Mouse (Mus musculus) midbrain, embryonic 13.5 days (tissue): ENCODE results near the gene Pygb. TPM values are rescaled to one million over a fixed set of nuclear protein-coding genes. Genes with fewer than 3 reads are reported as not detected.

ENCODE experiments used
- ATAC-seq: fragments of 200-750 bp; cut with Nextera tagmentation; 2 replicates; pipeline ENCODE4 v1.8.0; 2017; ENCODE audit warnings: mild to moderate bottlenecking, moderate TSS enrichment, moderate library complexity
- H3K27ac ChIP-seq: fragments of 300-500 bp; sonication (generic); 2 replicates; pipeline ENCODE4 v1.5.1; 2015; ENCODE audit warnings: inconsistent platforms, mild to moderate bottlenecking, moderate library complexity
- H3K27me3 ChIP-seq: fragments of 300-500 bp; sonication (generic); 2 replicates; pipeline ENCODE4 v1.6.1; 2015; ENCODE audit warnings: mild to moderate bottlenecking, inconsistent platforms
- H3K36me3 ChIP-seq: fragments of 300-500 bp; sonication (generic); 2 replicates; pipeline ENCODE4 v1.6.1; 2015; ENCODE audit warnings: mild to moderate bottlenecking, inconsistent platforms
- H3K4me1 ChIP-seq: fragments of 300-500 bp; sonication (generic); replicated peaks from 2 replicates; pipeline ENCODE4 v1.6.1; 2015; ENCODE audit warnings: inconsistent platforms
- H3K4me2 ChIP-seq: fragments of 300-500 bp; sonication (generic); replicated peaks from 2 replicates; pipeline ENCODE4 v1.6.1; 2015; ENCODE audit warnings: moderate library complexity, mild to moderate bottlenecking, inconsistent platforms
- H3K4me3 ChIP-seq: fragments of 300-500 bp; sonication (generic); replicated peaks from 2 replicates; pipeline ENCODE4 v1.5.1; 2015; ENCODE audit warnings: mild to moderate bottlenecking, inconsistent platforms
- H3K9ac ChIP-seq: fragments of 300-500 bp; sonication (generic); replicated peaks from 2 replicates; pipeline ENCODE4 v1.6.1; 2015; ENCODE audit warnings: mild to moderate bottlenecking, inconsistent platforms
- H3K9me3 ChIP-seq: fragments of 300-500 bp; sonication (generic); 2 replicates; pipeline ENCODE4 v1.6.1; 2016; ENCODE audit warnings: mild to moderate bottlenecking, inconsistent platforms
- WGBS: fragments of 180-500 bp; shearing (Covaris S2); methylation state at CpG from one replicate; pipeline ENCODE4 v1.1.7; 2015; 5-methylcytosine and 5-hydroxymethylcytosine counted together
- polyA plus RNA-seq: library from polyadenylated mRNA; unstranded; fragments of >200 nt; fragmentation: Nextera tagmentation; extraction: Ambion mirVana; gene quantifications from 2 replicates; pipeline ENCODE4 v1.2.1, GENCODE M21; 2015

Gene Pygb
- polyA plus RNA-seq, 1 experiment from 2014 or later: 72.5 TPM

GRCm38 (mm10) chr2:150800616-150801015, 14.1 kb downstream of the Pygb start:
- ATAC-seq: no peak
- Histone ChIP-seq H3K4me2 (no peak overlapping the region), H3K9ac (no peak overlapping the region), H3K4me1 (no peaks in the 10 kb centered on the region), H3K9me3 (no peaks in the 10 kb centered on the region), H3K4me3 (no peak overlapping the region), H3K36me3 (peaks cover 49% of the 10 kb centered on the region), H3K27me3 (no peaks in the 10 kb centered on the region), H3K27ac (no peak overlapping the region)
- WGBS: 94% methylated on average over 5 of the region's 5 CpGs

- ATAC-seq: no peak
- no peaks in the 10 kb centered on the region for H3K27me3 ChIP-seq
- no peak overlapping the region for H3K27ac ChIP-seq
- H3K4me1 ChIP-seq: no peaks in the 10 kb centered on the region
- WGBS: 97% methylated on average over 1 of the region's 1 CpGs
- no peak overlapping the region for H3K4me2 ChIP-seq
- no peaks in the 10 kb centered on the region for H3K9me3 ChIP-seq
- no peak overlapping the region for H3K4me3 ChIP-seq
- H3K9ac ChIP-seq: no peak overlapping the region
- peaks cover 52% of the 10 kb centered on the region for H3K36me3 ChIP-seq
Observed at GRCm38 (mm10) chr2:150803035-150803434, 16.5 kb downstream of the Pygb start.

DNA sequence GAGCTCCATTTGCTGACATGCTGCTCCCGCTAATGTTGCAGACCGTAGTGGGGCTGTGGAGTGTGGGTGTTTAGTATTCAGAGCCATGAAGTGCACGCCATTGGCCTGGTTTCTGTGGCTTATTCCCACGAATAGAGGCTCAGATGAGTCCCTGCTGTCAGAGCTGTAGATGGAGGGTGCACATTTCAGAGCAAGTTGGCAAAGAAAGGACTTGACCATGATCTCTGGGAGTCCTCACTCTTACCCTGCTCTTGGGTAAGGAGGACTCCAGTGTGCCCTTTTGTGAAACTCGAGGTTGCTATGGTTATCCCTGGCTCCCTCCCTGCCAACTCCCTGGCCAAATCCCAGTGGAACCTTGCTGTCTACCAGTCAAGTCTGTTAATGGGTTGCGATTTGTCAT, 21.8 kb downstream of the Pygb start:
- Histone ChIP-seq H3K27ac (no peak overlapping the region), H3K4me1 (no peaks in the 10 kb centered on the region), H3K27me3 (no peaks in the 10 kb centered on the region), H3K9me3 (no peaks in the 10 kb centered on the region), H3K4me2 (no peak overlapping the region), H3K36me3 (peaks cover 70% of the 10 kb centered on the region), H3K4me3 (no peak overlapping the region), H3K9ac (no peak overlapping the region)
- 77% methylated on average over 6 of the region's 6 CpGs for WGBS
- peak; percentile 34; the same call in 1 of the 2 replicates for ATAC-seq

GRCm38 (mm10) chr2:150808812-150809211, 22.3 kb downstream of the Pygb start:
- no peaks in the 10 kb centered on the region for H3K27me3 ChIP-seq
- H3K9me3 ChIP-seq: no peaks in the 10 kb centered on the region
- 93% methylated on average over 6 of the region's 6 CpGs for WGBS
- H3K9ac ChIP-seq: no peak overlapping the region
- H3K27ac ChIP-seq: no peak overlapping the region
- no peak overlapping the region for H3K4me3 ChIP-seq
- no peak overlapping the region for H3K4me2 ChIP-seq
- H3K36me3 ChIP-seq: peaks cover 74% of the 10 kb centered on the region
- no peak for ATAC-seq
- H3K4me1 ChIP-seq: no peaks in the 10 kb centered on the region

- Histone ChIP-seq H3K4me2 (no peak overlapping the region), H3K9me3 (no peaks in the 10 kb centered on the region), H3K4me3 (no peak overlapping the region), H3K4me1 (no peaks in the 10 kb centered on the region), H3K9ac (no peak overlapping the region), H3K36me3 (peaks cover 80% of the 10 kb centered on the region), H3K27ac (no peak overlapping the region), H3K27me3 (no peaks in the 10 kb centered on the region)
- no peak for ATAC-seq
- 91% methylated on average over 5 of the region's 5 CpGs for WGBS
Observed at GRCm38 (mm10) chr2:150810603-150811002, 24.1 kb downstream of the Pygb start.

GRCm38 (mm10) chr2:150812816-150813215, 26.3 kb downstream of the Pygb start:
- no peak overlapping the region for H3K9ac ChIP-seq
- no peak overlapping the region for H3K4me2 ChIP-seq
- H3K9me3 ChIP-seq: no peaks in the 10 kb centered on the region
- H3K4me3 ChIP-seq: no peak overlapping the region
- peaks cover 86% of the 10 kb centered on the region for H3K36me3 ChIP-seq
- 95% methylated on average over 6 of the region's 6 CpGs for WGBS
- no peak overlapping the region for H3K27ac ChIP-seq
- no peaks in the 10 kb centered on the region for H3K4me1 ChIP-seq
- no peak for ATAC-seq
- no peaks in the 10 kb centered on the region for H3K27me3 ChIP-seq

DNA sequence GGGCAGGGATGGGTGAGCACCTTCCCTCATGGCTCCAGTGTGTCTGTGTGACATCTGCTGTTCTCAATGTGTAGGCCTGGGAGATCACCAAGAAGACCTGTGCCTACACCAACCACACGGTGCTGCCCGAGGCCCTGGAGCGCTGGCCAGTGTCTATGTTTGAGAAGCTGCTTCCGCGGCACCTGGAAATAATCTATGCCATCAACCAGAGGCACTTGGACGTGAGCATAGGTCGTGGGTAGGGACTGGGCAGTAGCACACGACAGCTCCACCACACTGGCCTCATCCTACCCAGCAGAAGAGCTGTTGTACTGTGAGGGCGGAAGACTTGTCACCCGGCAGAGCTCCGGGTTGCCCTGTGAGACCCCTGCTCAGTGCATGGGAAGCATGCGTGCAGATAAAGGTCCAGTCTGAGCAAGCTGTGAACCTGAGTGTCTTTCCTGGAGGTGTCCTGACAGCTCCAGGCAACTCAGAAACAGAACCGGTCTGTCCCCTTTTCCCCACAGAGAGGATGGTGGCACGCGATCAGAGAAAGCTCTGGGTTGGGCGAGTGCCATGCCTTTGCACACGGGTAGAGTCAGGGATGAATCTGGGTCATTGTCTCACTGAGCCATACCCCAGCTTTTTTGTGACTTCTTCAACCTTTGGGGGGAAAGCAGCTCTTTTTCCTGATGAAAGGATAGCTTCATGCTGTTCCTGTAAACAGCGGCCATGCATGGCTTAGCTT, 30.3 kb downstream of the Pygb start:
- Histone ChIP-seq H3K4me1 (no peaks in the 10 kb centered on the region), H3K9me3 (no peaks in the 10 kb centered on the region), H3K4me2 (no peak overlapping the region), H3K4me3 (no peak overlapping the region), H3K27ac (no peak overlapping the region), H3K36me3 (peaks cover 94% of the 10 kb centered on the region), H3K27me3 (no peaks in the 10 kb centered on the region), H3K9ac (no peak overlapping the region)
- 96% methylated on average over 18 of the region's 18 CpGs for WGBS
- no peak for ATAC-seq

GRCm38 (mm10) chr2:150818742-150819141, 32.2 kb downstream of the Pygb start:
- Histone ChIP-seq H3K36me3 (peaks cover 93% of the 10 kb centered on the region), H3K4me3 (no peak overlapping the region), H3K9me3 (no peaks in the 10 kb centered on the region), H3K4me2 (no peak overlapping the region), H3K27ac (no peak overlapping the region), H3K4me1 (no peaks in the 10 kb centered on the region), H3K9ac (no peak overlapping the region), H3K27me3 (no peaks in the 10 kb centered on the region)
- 94% methylated on average over 8 of the region's 8 CpGs for WGBS
- ATAC-seq: no peak

DNA sequence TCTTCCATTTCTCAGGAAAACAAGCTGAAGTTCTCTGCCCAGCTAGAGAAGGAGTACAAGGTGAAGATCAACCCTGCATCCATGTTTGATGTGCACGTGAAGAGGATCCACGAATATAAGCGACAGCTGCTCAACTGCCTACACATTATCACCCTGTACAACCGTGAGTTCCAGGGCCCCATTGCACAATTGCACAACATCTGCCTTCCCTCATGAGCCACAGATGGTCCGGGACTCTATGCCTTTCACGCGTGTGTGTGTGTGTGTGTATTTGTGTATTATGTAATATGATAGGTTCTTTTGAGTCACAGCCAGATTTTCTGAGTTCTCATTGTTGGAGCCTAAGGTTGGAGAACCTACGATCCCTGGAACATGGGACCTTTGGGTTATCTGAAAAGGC, 34.2 kb downstream of the Pygb start:
- ATAC-seq: no peak
- Histone ChIP-seq H3K36me3 (peaks cover 93% of the 10 kb centered on the region), H3K27me3 (no peaks in the 10 kb centered on the region), H3K27ac (no peak overlapping the region), H3K9me3 (no peaks in the 10 kb centered on the region), H3K4me2 (no peak overlapping the region), H3K9ac (no peak overlapping the region), H3K4me3 (no peak overlapping the region), H3K4me1 (no peaks in the 10 kb centered on the region)
- WGBS: 95% methylated on average over 8 of the region's 8 CpGs

GRCm38 (mm10) chr2:150822987-150823386, 36.5 kb downstream of the Pygb start:
- no peak for ATAC-seq

GRCm38 (mm10) chr2:150826426-150826825, 39.9 kb downstream of the Pygb start:
- H3K4me3 ChIP-seq: no peak overlapping the region
- H3K27me3 ChIP-seq: no peaks in the 10 kb centered on the region
- peaks cover 95% of the 10 kb centered on the region for H3K36me3 ChIP-seq
- no peak for ATAC-seq
- H3K9me3 ChIP-seq: no peaks in the 10 kb centered on the region
- no peak overlapping the region for H3K27ac ChIP-seq
- no peak overlapping the region for H3K9ac ChIP-seq
- H3K4me1 ChIP-seq: no peaks in the 10 kb centered on the region
- H3K4me2 ChIP-seq: no peak overlapping the region
- WGBS: 94% methylated on average over 3 of the region's 3 CpGs

More at GRCm38 (mm10) chr2:150822987-150823386, 36.5 kb downstream of the Pygb start:
- no peak overlapping the region for H3K27ac ChIP-seq
- H3K27me3 ChIP-seq: no peaks in the 10 kb centered on the region
- H3K4me1 ChIP-seq: no peaks in the 10 kb centered on the region
- no peak overlapping the region for H3K9ac ChIP-seq
- 84% methylated on average over 8 of the region's 8 CpGs for WGBS
- no peaks in the 10 kb centered on the region for H3K9me3 ChIP-seq
- peaks cover 94% of the 10 kb centered on the region for H3K36me3 ChIP-seq
- H3K4me3 ChIP-seq: no peak overlapping the region
- H3K4me2 ChIP-seq: no peak overlapping the region

- Histone ChIP-seq H3K9me3 (no peaks in the 10 kb centered on the region), H3K4me3 (no peak overlapping the region), H3K27me3 (no peaks in the 10 kb centered on the region), H3K36me3 (peaks cover 99% of the 10 kb centered on the region), H3K4me2 (no peak overlapping the region), H3K27ac (no peak overlapping the region), H3K9ac (no peak overlapping the region), H3K4me1 (no peaks in the 10 kb centered on the region)
- ATAC-seq: no peak
- 83% methylated on average over 3 of the region's 3 CpGs for WGBS
Observed at GRCm38 (mm10) chr2:150828164-150828563, 41.6 kb downstream of the Pygb start.

DNA sequence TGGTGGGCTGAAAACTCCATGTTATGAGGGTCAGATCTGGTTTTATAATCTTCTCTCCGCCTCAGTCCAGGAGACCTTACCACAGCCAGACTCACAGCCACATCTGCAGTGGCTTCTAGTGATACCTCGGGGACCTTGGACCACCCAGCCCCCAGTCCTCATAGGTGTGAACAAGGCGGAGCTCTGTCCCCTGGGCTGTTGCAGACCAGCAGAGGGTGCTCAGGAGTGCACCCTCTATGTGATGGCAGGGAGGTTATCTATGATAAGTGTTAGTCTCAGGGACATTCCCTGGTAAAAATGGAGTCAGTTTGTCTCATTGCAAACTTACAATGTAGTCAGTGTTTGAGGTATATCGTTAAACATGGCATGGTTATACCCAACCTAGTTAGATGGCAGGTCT, 42.1 kb downstream of the Pygb start:
- no peak overlapping the region for H3K9ac ChIP-seq
- 88% methylated on average over 4 of the region's 4 CpGs for WGBS
- peaks cover 99% of the 10 kb centered on the region for H3K36me3 ChIP-seq

More for the DNA sequence above, 42.1 kb downstream of the Pygb start:
- Histone ChIP-seq H3K4me2 (no peak overlapping the region), H3K9me3 (no peaks in the 10 kb centered on the region), H3K27ac (no peak overlapping the region), H3K4me1 (no peaks in the 10 kb centered on the region), H3K4me3 (no peak overlapping the region), H3K27me3 (no peaks in the 10 kb centered on the region)
- ATAC-seq: no peak
